Mouse (Mus musculus) embryonic fibroblast, embryonic 13.5 days (primary cell): ENCODE measurements around the gene Ppp2r2c. TPM values are rescaled to one million over a fixed set of nuclear protein-coding genes. Genes with fewer than 3 reads are reported as not detected.

Experiments
- H3K27ac ChIP-seq: 2 replicates; pipeline ENCODE4 v1.5.1; 2012; ENCODE audit warnings: low read length, control low read depth, inconsistent platforms; ENCODE audit not compliant: insufficient read depth
- H3K4me1 ChIP-seq: 2 replicates; pipeline ENCODE4 v1.6.1; 2011; ENCODE audit warnings: low read length; ENCODE audit not compliant: control insufficient read depth, insufficient read depth
- H3K4me3 ChIP-seq: 2 replicates; pipeline ENCODE4 v1.5.1; 2011; ENCODE audit warnings: mild to moderate bottlenecking, control low read depth, low read length; ENCODE audit not compliant: insufficient read depth
- CTCF ChIP-seq: IDR thresholded peaks from 2 replicates; pipeline ENCODE4 v1.5.1; 2011; ENCODE audit warnings: mild to moderate bottlenecking, control low read depth, low read length, moderate library complexity, borderline replicate concordance; ENCODE audit not compliant: insufficient read depth
- POLR2A ChIP-seq: IDR thresholded peaks from 2 replicates; pipeline ENCODE4 v1.6.1; 2011; ENCODE audit warnings: low read depth, mild to moderate bottlenecking, control low read depth, low read length, moderate library complexity
- polyA plus RNA-seq: library from polyadenylated mRNA; stranded (reverse); fragments of >200 nt; gene quantifications from 2 replicates; pipeline ENCODE4 v1.2.4, GENCODE M21; 2011; ENCODE audit warnings: low read depth; ENCODE audit not compliant: missing spikeins, insufficient read length

Gene Ppp2r2c
- polyA plus RNA-seq, 1 experiment = 0.65 TPM

DNA sequence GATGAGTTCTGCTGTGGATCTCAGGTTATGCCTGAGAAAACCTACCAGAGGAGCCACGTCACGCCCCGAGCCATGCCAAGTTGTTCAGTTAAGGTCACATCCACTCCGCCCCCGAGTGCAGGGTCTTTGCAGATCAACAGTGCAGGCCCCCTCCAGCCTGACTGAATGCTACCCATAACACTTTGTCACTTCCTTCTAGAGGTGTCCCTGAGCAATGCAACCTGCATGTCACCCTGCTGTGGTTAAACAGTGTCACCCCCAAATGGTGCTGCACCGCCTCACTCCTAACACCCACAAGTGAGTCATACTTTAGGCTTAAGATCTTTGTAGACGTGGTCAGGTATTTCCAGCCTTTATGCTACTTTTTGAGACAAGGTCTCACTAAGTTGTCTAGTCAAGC is 28.2 kb upstream of the Ppp2r2c start:
- no peak overlapping the region for H3K27ac ChIP-seq
- TF ChIP-seq POLR2A (no peak), CTCF (no peak)
- H3K4me3 ChIP-seq = no peak overlapping the region
- peaks cover 3% of the 10 kb centered on the region; the same call in 1 of the 2 replicates for H3K4me1 ChIP-seq

DNA sequence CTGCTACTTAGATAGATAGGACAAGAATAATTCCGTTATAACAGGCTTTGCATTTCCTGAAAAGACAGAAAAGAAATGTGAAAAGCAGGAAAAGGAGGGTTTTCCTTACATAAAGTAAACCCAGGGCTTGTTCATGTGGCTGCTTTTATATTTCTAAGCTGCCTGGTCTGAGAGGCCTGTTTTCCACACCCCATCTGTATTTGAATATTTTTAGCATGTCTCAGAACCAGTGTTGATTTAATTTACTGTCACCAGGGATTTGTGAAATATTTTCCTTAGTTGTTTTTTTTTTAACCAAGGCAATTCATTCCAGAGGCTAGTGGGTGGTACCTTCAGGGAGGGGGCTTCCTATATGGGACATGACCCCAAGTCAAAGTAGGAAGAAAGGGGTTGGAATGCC is 26.6 kb upstream of the Ppp2r2c start:
- Histone ChIP-seq H3K4me1 (peaks cover 3% of the 10 kb centered on the region; the same call in 1 of the 2 replicates), H3K4me3 (no peak overlapping the region), H3K27ac (no peak overlapping the region)
- no peak for TF ChIP-seq POLR2A
- TF ChIP-seq CTCF = no peak

DNA sequence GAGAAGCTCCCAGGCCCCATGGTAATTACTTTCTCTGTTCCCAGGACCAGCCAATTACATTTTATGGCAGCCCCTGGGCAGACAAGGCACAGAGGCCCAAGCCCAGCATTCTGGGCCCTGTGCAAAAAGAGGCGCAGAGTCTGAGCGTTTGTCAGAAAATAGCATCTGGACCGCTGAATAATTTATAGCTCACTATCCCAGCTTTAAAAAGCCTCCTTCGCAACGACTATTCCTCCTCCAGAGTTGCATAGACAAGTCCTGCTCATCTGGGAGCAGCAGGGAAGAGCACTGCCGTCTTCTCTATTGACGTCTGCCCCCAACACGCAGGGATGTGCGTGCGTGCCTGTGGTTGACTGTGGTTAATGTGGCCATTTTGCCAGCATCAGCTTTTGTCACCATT is 23.8 kb upstream of the Ppp2r2c start:
- H3K4me1 ChIP-seq = peaks cover 3% of the 10 kb centered on the region; the same call in 1 of the 2 replicates
- no peak for TF ChIP-seq POLR2A
- TF ChIP-seq CTCF = no peak
- no peak overlapping the region for H3K4me3 ChIP-seq
- no peak overlapping the region for H3K27ac ChIP-seq

DNA sequence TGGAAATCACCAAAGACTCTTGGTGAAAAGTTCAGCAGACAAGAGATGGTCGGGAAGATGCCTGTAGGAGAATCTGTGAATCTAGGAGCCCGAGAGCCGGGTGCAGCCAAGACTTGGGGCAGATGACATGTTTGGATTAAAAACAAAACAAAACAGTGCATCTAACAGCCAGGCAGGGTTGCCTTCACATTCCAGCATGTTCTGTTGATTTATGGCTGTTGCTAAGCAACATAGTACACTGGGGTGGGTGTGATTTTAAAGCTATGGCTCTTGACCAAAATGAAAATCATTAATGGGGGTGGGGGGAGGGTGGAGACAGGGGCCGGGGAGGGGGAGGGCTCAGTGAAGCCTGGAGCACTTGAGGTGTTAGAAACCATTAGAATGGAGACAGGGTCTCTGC is 16.7 kb upstream of the Ppp2r2c start:
- Histone ChIP-seq H3K4me3 (no peak overlapping the region), H3K27ac (no peak overlapping the region), H3K4me1 (no peaks in the 10 kb centered on the region)
- TF ChIP-seq CTCF (no peak), POLR2A (no peak)

DNA sequence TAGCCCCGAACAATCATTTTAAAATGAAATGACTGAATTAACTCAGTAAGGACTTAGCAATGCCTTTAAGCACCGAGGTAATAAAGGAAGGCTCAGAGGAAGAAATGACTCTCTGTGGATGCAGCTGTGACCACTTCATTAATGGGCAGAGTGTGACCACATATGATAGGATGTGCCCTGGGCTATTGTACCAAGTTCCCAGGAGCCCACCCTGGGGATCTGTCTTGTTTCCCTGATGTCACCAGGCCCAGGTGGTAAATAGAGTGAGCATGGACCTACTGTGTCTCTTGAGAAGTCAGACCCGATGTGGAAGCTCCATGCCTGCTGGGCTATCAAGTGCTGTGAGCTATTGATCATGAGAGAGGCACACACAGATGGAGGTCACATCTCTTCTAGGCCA is 13.1 kb upstream of the Ppp2r2c start:
- H3K4me3 ChIP-seq = no peak overlapping the region
- H3K4me1 ChIP-seq = no peaks in the 10 kb centered on the region
- no peak overlapping the region for H3K27ac ChIP-seq
- no peak for TF ChIP-seq POLR2A
- TF ChIP-seq CTCF = no peak

DNA sequence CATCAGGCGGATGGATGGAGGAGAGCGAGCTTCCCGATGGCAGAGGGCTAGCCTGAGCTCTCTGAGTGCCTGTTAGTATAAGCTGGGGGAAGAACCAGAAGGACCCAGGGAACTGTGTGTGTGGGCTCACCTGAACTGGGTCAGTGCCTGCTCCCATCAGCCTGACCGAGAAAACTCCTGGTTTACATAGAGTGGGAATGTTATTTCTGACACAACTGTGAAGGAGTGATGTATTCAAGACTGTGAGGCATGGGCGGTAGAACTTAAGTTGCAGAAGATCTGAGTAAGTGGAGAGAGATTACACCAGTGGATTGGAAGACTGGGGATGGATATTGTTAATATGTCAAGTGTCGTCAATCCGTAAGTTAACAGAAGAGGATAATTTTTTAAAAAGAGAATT is 11.8 kb upstream of the Ppp2r2c start:
- no peak overlapping the region for H3K4me3 ChIP-seq
- no peak overlapping the region for H3K27ac ChIP-seq
- TF ChIP-seq POLR2A (no peak), CTCF (no peak)
- H3K4me1 ChIP-seq = no peaks in the 10 kb centered on the region

DNA sequence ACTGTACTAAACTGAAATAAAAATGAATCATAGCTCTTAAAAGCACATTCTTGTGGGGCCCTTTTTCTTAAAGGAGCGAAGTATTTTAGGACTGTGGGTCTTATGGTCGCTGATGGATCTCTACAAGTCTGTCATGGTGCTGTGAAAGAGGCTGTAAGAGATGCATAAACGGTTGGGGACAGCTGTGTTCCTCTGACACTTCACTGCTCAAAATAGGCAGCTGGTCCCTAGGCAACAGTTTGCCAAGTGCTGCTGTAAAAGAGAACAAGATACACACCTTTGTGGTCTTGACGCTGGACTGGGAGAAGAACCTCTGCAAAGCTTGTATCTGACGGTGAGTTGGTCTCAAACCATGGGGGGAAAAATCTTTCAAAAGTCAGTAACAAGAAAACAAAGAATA is 10.8 kb upstream of the Ppp2r2c start:
- no peaks in the 10 kb centered on the region for H3K4me1 ChIP-seq
- TF ChIP-seq CTCF (no peak), POLR2A (no peak)
- H3K27ac ChIP-seq = no peak overlapping the region
- H3K4me3 ChIP-seq = no peak overlapping the region

DNA sequence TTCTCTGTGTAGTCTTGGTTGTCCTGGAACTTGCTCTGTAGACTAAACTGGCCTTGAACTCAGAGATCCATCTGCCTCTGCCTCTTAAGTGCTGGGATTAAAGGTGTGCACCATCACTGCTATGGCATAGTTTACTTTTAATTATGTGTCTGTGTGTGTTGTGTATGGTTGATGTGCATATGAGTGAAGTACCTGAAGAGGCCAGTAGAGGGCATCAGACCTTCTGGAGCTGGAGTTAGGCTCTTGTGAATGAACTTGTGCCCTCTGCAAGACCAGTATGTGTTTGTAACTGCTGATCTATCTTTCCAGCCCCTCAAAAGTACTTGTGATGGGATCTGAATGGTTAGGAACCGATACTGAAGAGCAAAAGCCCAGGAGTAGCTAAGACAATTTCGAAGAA is 7.2 kb upstream of the Ppp2r2c start:
- no peak overlapping the region for H3K27ac ChIP-seq
- no peak overlapping the region for H3K4me3 ChIP-seq
- TF ChIP-seq CTCF (no peak), POLR2A (no peak)

DNA sequence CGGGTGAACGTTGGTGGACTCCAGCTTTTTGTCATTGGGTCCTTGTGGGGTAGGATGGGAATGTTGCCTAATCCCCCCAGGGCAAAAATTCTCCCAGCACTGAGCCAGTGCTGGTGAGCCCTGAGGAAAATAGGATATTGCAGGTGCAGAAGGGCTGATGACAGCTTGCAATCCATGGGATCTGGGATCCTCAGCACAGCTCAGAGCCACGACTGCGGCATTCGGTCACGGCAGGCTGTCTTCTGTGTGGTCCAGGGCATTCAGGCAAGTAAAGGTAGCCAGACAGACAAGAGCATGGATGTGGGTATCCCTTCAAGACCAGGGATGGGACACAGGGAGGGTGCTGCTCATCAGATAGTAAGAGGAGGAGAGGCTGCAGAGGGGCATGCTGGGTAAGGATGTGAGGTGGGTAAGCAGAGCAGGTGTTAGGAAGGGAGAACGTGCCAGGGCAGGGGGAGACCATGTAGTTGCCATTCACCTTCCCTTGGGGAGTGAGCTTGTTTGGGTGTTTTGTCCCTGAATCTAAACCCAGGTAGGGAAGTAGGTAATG is 1.5 kb upstream of the Ppp2r2c start:
- H3K4me1 ChIP-seq = no peaks in the 10 kb centered on the region
- TF ChIP-seq POLR2A (no peak), CTCF (no peak)
- H3K27ac ChIP-seq = no peak overlapping the region
- H3K4me3 ChIP-seq = no peak overlapping the region

More for the DNA sequence above, 7.2 kb upstream of the Ppp2r2c start:
- H3K4me1 ChIP-seq = no peaks in the 10 kb centered on the region

DNA sequence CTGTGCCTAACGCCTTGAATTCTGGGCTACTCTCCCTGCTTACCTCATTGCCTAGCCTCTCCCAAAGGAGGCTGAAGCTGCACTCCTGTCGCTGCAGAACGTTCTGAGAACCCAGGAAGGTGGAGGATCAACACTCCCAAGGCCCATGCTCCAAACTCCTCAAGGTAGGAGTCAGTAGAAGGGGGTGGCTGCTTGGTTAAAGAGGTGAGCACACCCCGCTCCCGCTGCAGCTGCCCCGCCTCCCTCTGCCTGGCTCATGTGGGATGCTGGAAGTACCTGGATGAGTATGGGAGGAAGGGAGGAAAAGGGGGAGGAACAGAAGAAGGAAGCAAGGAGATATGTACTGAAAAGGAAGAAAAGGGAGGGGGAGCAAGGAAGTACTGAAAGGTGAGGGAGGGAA is 752 bp upstream of the Ppp2r2c start:
- Histone ChIP-seq H3K4me3 (no peak overlapping the region), H3K27ac (no peak overlapping the region), H3K4me1 (no peaks in the 10 kb centered on the region)
- TF ChIP-seq POLR2A = no peak
- no peak for TF ChIP-seq CTCF

DNA sequence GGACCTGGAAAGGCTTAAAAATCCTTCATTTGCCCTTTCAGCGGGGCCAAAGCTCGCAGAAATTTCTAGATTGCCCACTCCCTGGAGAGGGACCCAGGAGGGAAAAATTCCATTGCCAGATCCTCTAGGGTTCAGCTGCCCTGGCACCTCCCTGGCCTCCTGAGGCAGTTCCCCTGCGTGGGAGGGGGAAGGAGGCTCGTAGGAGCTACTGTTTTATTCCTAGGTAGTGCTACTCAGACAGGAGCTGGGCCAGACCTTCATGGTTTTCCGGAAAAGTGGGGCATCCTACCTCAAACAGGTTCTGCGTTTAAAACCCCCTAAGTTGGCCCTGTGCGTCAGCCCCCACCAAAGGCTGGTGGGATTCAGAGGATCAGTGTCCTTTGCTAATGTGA is 869 bp downstream of the Ppp2r2c start:
- Histone ChIP-seq H3K4me1 (no peaks in the 10 kb centered on the region), H3K4me3 (no peak overlapping the region), H3K27ac (no peak overlapping the region)
- TF ChIP-seq POLR2A (no peak), CTCF (no peak)
